Mouse (Mus musculus) hindbrain, embryonic 11.5 days (tissue): Measurements from ENCODE around the gene Slc37a2. TPM values are rescaled to one million over a fixed set of nuclear protein-coding genes. Genes with fewer than 3 reads are reported as not detected.

Experiments used
- ATAC-seq: fragments of 200-750 bp; cut with Nextera tagmentation; 2 replicates; pipeline ENCODE4 v1.8.0; 2017; ENCODE audit warnings: mild to moderate bottlenecking, moderate TSS enrichment, moderate library complexity; ENCODE audit not compliant: low FRiP score
- DNase-seq: peaks from one replicate; pipeline ENCODE4 v3.0.0-alpha.2; 2015; ENCODE audit warnings: low spot score
- H3K27ac ChIP-seq: fragments of 300-500 bp; sonication (generic); 2 replicates; pipeline ENCODE4 v1.5.1; 2014; ENCODE audit warnings: mild to moderate bottlenecking, low read depth, low read length
- H3K27me3 ChIP-seq: fragments of 300-500 bp; sonication (generic); 2 replicates; pipeline ENCODE4 v1.6.1; 2014; ENCODE audit warnings: mild to moderate bottlenecking, low read length, moderate library complexity, mixed read lengths; ENCODE audit not compliant: control insufficient read depth, insufficient read depth
- H3K36me3 ChIP-seq: fragments of 300-500 bp; sonication (generic); 2 replicates; pipeline ENCODE4 v1.6.1; 2014; ENCODE audit warnings: mild to moderate bottlenecking, low read length, moderate library complexity, mixed read lengths; ENCODE audit not compliant: control insufficient read depth, insufficient read depth
- H3K4me1 ChIP-seq: fragments of 300-500 bp; sonication (generic); replicated peaks from 2 replicates; pipeline ENCODE4 v1.6.1; 2014; ENCODE audit warnings: low read length, mixed read lengths; ENCODE audit not compliant: control insufficient read depth, insufficient read depth
- H3K4me2 ChIP-seq: fragments of 300-500 bp; sonication (generic); replicated peaks from 2 replicates; pipeline ENCODE4 v1.6.1; 2014; ENCODE audit warnings: mild to moderate bottlenecking, low read depth, low read length
- H3K4me3 ChIP-seq: fragments of 300-500 bp; sonication (generic); 2 replicates; pipeline ENCODE4 v1.5.1; 2014; ENCODE audit warnings: low read depth, low read length
- H3K9ac ChIP-seq: fragments of 300-500 bp; sonication (generic); 2 replicates; pipeline ENCODE4 v1.6.1; 2014; ENCODE audit warnings: low read depth, low read length
- H3K9me3 ChIP-seq: fragments of 300-500 bp; sonication (generic); 2 replicates; pipeline ENCODE4 v1.6.1; 2016; ENCODE audit warnings: low read length; ENCODE audit not compliant: control insufficient read depth
- WGBS: fragments of 180-500 bp; shearing (Covaris S2); extraction: QIAGEN DNeasy Blood & Tissue Kit; methylation state at CpG from one replicate; pipeline ENCODE4 v1.1.7; 2014; 5-methylcytosine and 5-hydroxymethylcytosine counted together
- polyA plus RNA-seq: library from polyadenylated mRNA; unstranded; fragments of >200 nt; fragmentation: Nextera tagmentation; extraction: Ambion mirVana; gene quantifications from 2 replicates; pipeline ENCODE4 v1.2.1, GENCODE M21; 2014

Slc37a2 gene
- polyA plus RNA-seq, 1 experiment from 2014 or later = 1.2 TPM

GRCm38 (mm10) chr9:37248381-37248906 lies 7.1 kb downstream of the Slc37a2 start:
- 53% methylated on average over 3 of the region's 3 CpGs for WGBS
- no peak for ATAC-seq
- Histone ChIP-seq H3K9me3 (no peaks in the 10 kb centered on the region), H3K36me3 (no peaks in the 10 kb centered on the region), H3K4me3 (no peak overlapping the region), H3K27ac (no peak overlapping the region), H3K4me1 (no peaks in the 10 kb centered on the region), H3K9ac (no peak overlapping the region), H3K4me2 (no peak overlapping the region), H3K27me3 (no peaks in the 10 kb centered on the region)
- no peak for DNase-seq

GRCm38 (mm10) chr9:37247429-37247828 lies 8.1 kb downstream of the Slc37a2 start:
- Histone ChIP-seq H3K9ac (no peak overlapping the region), H3K27me3 (no peaks in the 10 kb centered on the region), H3K27ac (no peak overlapping the region), H3K4me2 (no peak overlapping the region), H3K9me3 (no peaks in the 10 kb centered on the region), H3K4me3 (no peak overlapping the region), H3K4me1 (no peaks in the 10 kb centered on the region), H3K36me3 (no peaks in the 10 kb centered on the region)
- ATAC-seq (no peak), DNase-seq (no peak)

- Histone ChIP-seq H3K27me3 (no peaks in the 10 kb centered on the region), H3K4me3 (no peak overlapping the region), H3K27ac (no peak overlapping the region), H3K9ac (no peak overlapping the region), H3K36me3 (no peaks in the 10 kb centered on the region), H3K4me1 (no peaks in the 10 kb centered on the region), H3K9me3 (no peaks in the 10 kb centered on the region), H3K4me2 (no peak overlapping the region)
- WGBS = 96% methylated on average over 1 of the region's 1 CpGs
- ATAC-seq (no peak), DNase-seq (no peak)
These were observed 9.7 kb downstream of the Slc37a2 start for GRCm38 (mm10) chr9:37245810-37246209.

GRCm38 (mm10) chr9:37245404-37245803 lies 10.1 kb downstream of the Slc37a2 start:
- no peaks in the 10 kb centered on the region for H3K9me3 ChIP-seq
- H3K9ac ChIP-seq = no peak overlapping the region
- ATAC-seq (no peak), DNase-seq (no peak)
- no peak overlapping the region for H3K4me3 ChIP-seq
- H3K4me2 ChIP-seq = no peak overlapping the region
- H3K36me3 ChIP-seq = no peaks in the 10 kb centered on the region
- no peaks in the 10 kb centered on the region for H3K27me3 ChIP-seq
- H3K27ac ChIP-seq = no peak overlapping the region
- WGBS = 67% methylated on average over 2 of the region's 2 CpGs
- no peaks in the 10 kb centered on the region for H3K4me1 ChIP-seq

- Histone ChIP-seq H3K4me1 (no peaks in the 10 kb centered on the region), H3K36me3 (no peaks in the 10 kb centered on the region), H3K4me3 (no peak overlapping the region), H3K4me2 (no peak overlapping the region), H3K9ac (no peak overlapping the region), H3K27me3 (no peaks in the 10 kb centered on the region), H3K27ac (no peak overlapping the region), H3K9me3 (no peaks in the 10 kb centered on the region)
- 86% methylated on average over 1 of the region's 1 CpGs for WGBS
- DNase-seq (no peak), ATAC-seq (no peak)
These were observed 10.9 kb downstream of the Slc37a2 start for GRCm38 (mm10) chr9:37244600-37244999.

GRCm38 (mm10) chr9:37242764-37243163 lies 12.8 kb downstream of the Slc37a2 start:
- no peak overlapping the region for H3K9ac ChIP-seq
- no peaks in the 10 kb centered on the region for H3K4me1 ChIP-seq
- 90% methylated on average over 3 of the region's 3 CpGs for WGBS
- DNase-seq (no peak), ATAC-seq (no peak)
- no peak overlapping the region for H3K4me2 ChIP-seq
- no peaks in the 10 kb centered on the region for H3K36me3 ChIP-seq
- no peaks in the 10 kb centered on the region for H3K9me3 ChIP-seq
- no peak overlapping the region for H3K27ac ChIP-seq
- no peak overlapping the region for H3K4me3 ChIP-seq
- no peaks in the 10 kb centered on the region for H3K27me3 ChIP-seq

- Histone ChIP-seq H3K27me3 (no peaks in the 10 kb centered on the region), H3K9ac (no peak overlapping the region), H3K4me1 (no peaks in the 10 kb centered on the region), H3K27ac (no peak overlapping the region), H3K36me3 (no peaks in the 10 kb centered on the region), H3K4me3 (no peak overlapping the region), H3K9me3 (no peaks in the 10 kb centered on the region), H3K4me2 (no peak overlapping the region)
- DNase-seq = no peak
- 74% methylated on average over 4 of the region's 4 CpGs for WGBS
- ATAC-seq = no peak
These were observed 19.4 kb downstream of the Slc37a2 start for GRCm38 (mm10) chr9:37235951-37236737.

GRCm38 (mm10) chr9:37232201-37233195 lies 23.0 kb downstream of the Slc37a2 start:
- DNase-seq (no peak), ATAC-seq (no peak)
- 66% methylated on average over 22 of the region's 22 CpGs for WGBS
- no peak overlapping the region for H3K4me3 ChIP-seq
- H3K9me3 ChIP-seq = no peaks in the 10 kb centered on the region
- no peaks in the 10 kb centered on the region for H3K27me3 ChIP-seq
- no peak overlapping the region for H3K4me2 ChIP-seq
- H3K9ac ChIP-seq = no peak overlapping the region
- H3K4me1 ChIP-seq = no peaks in the 10 kb centered on the region
- H3K27ac ChIP-seq = no peak overlapping the region
- H3K36me3 ChIP-seq = 0 out of 2 replicates have a peak, but pooled peaks cover 2% of the 10 kb centered on the region
